Mouse (Mus musculus) thymus, postnatal 4 days (tissue): ENCODE results near the gene Myo9b.
"Not testable (repeated sequence)": the region's sequence is repeated elsewhere in the genome, so short reads cannot be mapped to it uniquely, and the experiment has no call there.

Source experiments
- DNase-seq: peaks from one replicate; pipeline ENCODE4 v3.0.0; 2021

Myo9b gene

DNA sequence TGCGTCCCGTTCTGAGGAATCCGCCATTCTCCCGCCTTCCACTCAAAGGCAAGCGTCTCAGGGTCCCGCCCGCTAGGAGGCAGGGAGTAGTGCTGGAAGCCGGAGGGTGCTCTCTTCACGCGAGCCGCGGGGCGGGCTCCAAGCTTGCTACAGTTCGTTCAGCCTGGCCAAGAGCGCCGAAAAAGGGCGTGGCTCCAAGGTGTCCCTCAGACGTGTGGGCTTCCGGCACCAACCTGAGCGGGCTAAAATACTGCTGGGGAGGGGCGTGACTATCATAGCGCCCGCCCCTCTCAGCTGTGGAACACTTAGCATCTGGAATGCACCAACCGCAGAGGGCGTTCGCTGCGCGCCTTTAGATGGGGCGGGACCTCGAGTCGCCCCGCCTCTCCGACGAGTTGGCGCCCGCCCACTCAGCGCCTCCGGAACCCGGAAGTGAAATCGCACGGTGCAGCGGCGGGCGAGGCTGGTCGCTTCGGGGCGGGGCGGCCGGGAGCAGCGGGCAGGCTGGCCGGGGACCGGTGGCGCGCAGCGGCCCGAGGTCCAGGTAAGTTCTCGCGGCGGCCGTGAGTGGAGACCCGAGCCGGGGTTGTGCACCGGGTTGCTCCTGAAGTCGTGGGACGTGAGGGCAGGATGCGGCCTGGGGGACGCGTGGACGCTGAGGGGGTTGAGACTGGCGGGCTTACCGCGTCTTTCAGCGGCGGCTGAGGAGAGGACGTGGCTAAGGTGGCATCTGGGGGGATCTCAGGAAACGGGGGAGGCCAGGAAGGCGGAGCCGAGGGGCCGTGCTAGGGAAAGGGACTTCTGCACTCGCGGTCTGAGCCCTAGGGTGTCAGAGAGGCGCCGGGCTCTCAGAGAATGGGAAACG is at the start of gene Myo9b, which contains the start of gene Haus8:
Myo9b (plus strand) TSS at position 429 of the 865 bp plus-strand sequence.
Haus8 (minus strand) TSS at position 649 of the 865 bp plus-strand sequence.
- peak; percentile 99 for DNase-seq

DNA sequence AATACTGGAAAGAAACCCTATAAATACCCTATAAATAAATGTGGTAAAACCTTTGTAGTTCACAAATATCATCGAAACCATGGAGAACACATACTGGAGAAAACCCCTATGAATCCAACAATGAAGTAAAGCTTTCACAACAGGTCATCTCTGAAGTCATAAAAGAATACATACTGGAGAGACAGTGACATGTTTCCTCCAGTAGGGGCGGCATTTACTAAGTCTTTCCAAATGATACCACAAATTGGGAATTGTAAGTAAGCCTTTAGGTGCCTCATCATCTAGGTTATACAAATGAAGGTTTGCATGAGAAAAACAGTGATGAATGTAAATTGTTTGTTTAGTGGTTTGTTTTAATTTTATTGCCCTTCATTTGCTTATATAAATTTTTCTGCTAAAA is 48.0 kb upstream of the Myo9b start:
- peak; percentile 15 for DNase-seq

- no peak for DNase-seq
These were observed 29.8 kb upstream of the Myo9b start for GRCm38 (mm10) chr8:71242757-71243156.

DNA sequence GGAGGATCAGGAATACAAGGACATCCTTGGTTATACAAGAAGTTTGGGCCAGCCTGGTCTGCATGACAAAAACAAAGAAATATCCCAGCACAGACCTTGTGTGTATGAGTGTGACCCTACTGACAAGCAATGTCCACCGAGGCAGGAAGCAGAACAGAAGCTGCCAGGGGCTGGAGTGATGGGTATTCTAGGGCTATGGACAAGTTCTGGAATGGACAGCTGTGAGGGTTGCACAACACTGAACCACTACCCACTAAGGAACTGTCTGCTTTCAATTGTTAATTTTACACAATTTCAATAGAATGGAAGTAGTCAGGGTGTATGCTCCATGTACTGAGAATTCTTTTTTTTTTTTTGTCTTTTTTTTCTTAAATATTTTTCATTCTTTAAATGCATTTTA is 24.3 kb upstream of the Myo9b start:
- no peak for DNase-seq

DNA sequence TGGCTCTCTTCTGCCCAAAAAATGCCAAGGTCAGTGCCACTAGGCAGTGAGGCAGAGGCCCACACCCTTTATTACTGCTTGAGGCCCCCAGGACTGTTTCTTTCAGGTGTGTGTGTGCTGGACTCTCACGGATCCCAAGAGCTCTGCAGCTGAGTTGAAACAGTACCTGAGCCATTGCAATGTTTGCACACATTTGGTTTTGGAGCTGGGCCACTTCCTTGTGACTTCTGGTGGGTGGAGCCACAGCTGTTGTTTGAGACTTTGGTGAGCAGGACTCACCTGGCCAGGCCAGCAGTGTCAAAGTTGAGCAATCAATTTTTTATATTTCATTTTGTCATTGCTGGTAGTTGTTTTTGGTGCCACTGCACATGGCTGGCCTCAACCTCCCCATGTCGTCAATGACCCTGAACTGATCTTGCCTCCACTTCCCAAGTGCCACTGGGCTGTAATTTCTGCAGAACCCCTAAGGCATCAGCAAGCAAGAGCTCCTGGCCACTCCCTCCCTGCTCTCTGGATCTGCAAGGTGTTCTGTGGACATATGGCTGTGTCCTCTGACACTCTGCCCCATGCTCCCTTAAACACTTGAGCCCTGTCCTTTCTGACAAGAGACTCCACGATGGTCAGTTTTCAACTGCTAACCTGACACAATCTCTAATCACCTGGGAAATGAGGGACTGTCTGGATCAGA is 15.8 kb upstream of the Myo9b start:
- DNase-seq = no peak

DNA sequence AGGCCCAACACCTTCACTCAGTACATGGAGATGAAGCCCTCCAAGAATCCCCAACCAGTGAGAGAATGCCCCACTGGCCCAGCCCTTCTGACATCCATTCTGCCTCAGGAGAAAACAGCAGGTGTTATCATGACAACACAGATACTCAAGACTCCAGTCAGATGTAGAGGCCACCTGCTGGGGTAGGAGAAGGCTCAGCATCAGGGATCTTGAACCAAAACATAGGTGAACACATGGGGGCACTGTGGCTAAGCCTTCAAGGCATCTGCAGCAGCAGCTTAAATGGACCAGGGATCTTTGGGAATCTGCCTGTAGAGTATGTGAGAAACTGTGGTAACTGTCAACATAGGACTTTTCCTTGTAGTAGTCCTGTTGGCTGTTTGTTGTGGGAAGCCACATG is 11.3 kb upstream of the Myo9b start:
- DNase-seq = peak; percentile 42

- no peak for DNase-seq
These were observed 4.8 kb upstream of the Myo9b start for GRCm38 (mm10) chr8:71267690-71268089.

- not testable (repeated sequence) for DNase-seq
These were observed 4.2 kb upstream of the Myo9b start for GRCm38 (mm10) chr8:71268286-71268685.

GRCm38 (mm10) chr8:71271630-71272029 is 884 bp upstream of the Myo9b start:
- no peak for DNase-seq

DNA sequence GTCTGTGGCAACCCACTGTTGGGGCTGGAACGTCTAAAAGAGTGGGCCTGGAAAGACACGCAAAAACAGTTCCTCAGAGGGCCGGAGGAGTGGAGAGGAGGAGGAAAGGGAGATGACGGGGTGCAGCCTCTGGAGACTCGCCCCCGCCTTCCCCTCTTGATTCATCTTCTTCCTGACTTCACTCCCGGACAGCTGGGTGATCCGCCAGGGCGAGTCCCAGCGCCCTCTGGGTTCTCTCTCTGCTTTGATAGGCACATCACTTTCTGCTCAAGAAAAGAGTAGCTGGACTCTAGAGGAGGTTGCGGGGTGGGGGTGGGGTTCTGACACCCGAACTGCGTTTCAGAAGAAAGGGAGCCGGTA is 617 bp downstream of the Myo9b start:
- peak; percentile 71 for DNase-seq

DNA sequence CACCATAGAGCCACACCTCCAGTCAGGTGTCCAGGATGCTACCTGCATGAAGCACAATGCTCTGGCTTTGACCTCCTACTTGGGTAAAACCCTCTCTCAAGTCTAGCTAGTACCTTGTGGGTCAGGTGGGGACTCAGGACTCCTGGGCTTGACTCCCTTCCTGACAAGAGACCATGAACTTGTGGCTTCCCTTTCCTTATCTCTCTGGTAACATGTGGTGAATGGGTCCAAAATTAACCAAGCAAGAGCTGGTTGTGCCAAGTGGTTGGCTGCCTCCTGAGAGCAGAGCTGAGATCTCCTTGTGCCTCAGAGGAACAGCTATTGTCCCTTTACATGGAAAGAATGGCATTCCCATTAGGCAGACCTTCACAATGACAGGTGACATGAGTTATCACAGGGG is 2.0 kb downstream of the Myo9b start:
- no peak for DNase-seq

GRCm38 (mm10) chr8:71276166-71276565 is 3.7 kb downstream of the Myo9b start:
- DNase-seq = no peak

GRCm38 (mm10) chr8:71279409-71279808 is 6.9 kb downstream of the Myo9b start:
- DNase-seq = not testable (repeated sequence)

- not testable (repeated sequence) for DNase-seq
These were observed 9.2 kb downstream of the Myo9b start for GRCm38 (mm10) chr8:71281731-71282130.

- DNase-seq = no peak
These were observed 10.1 kb downstream of the Myo9b start for GRCm38 (mm10) chr8:71282621-71283020.

GRCm38 (mm10) chr8:71286223-71286622 is 13.7 kb downstream of the Myo9b start:
- DNase-seq = not testable (repeated sequence)

- peak; percentile 35 for DNase-seq
These were observed 16.0 kb downstream of the Myo9b start for GRCm38 (mm10) chr8:71288441-71288949.

GRCm38 (mm10) chr8:71289098-71289497 is 16.6 kb downstream of the Myo9b start:
- DNase-seq = no peak

GRCm38 (mm10) chr8:71290211-71290610 is 17.7 kb downstream of the Myo9b start:
- DNase-seq = no peak

- DNase-seq = no peak
These were observed 18.4 kb downstream of the Myo9b start for GRCm38 (mm10) chr8:71290911-71291310.

- no peak for DNase-seq
These were observed 18.8 kb downstream of the Myo9b start for GRCm38 (mm10) chr8:71291351-71291750.

GRCm38 (mm10) chr8:71293930-71294329 is 21.4 kb downstream of the Myo9b start:
- not testable (repeated sequence) for DNase-seq

- DNase-seq = no peak
These were observed 23.7 kb downstream of the Myo9b start for GRCm38 (mm10) chr8:71296188-71296621.

DNA sequence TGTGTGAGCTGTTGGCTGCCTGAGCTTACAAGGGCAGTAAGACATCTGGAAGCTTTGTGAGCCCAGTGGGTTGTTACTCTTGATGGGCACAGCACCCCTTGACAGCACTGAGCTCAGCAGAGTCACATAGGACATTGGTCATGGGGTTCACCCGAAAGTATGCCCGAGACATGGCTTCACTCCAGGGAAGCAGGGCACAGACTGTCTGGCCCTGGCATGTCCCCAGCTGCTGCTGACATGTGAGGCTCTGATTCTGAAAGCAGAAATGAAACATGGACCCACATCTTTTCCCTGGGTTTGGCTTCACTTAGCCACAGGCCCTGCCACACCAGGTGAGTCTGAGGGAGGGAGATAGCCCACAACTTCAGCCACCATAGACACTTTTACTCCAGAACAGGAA is 24.3 kb downstream of the Myo9b start:
- DNase-seq = no peak
